Mouse (Mus musculus) neural tube, embryonic 15.5 days (tissue): Measurements from ENCODE around the gene Kcnh2. TPM values are rescaled to one million over a fixed set of nuclear protein-coding genes. Genes with fewer than 3 reads are reported as not detected.

ENCODE experiments used
- ATAC-seq: fragments of 200-750 bp; cut with Nextera tagmentation; 2 replicates; pipeline ENCODE4 v1.8.0; 2017; ENCODE audit warnings: mild to moderate bottlenecking, moderate TSS enrichment, moderate library complexity; ENCODE audit not compliant: low FRiP score
- H3K27ac ChIP-seq: fragments of 300-500 bp; sonication (generic); replicated peaks from 2 replicates; pipeline ENCODE4 v1.5.1; 2015; ENCODE audit warnings: mild to moderate bottlenecking, inconsistent platforms
- H3K27me3 ChIP-seq: fragments of 300-500 bp; sonication (generic); replicated peaks from 2 replicates; pipeline ENCODE4 v1.6.1; 2015; ENCODE audit warnings: inconsistent platforms
- H3K36me3 ChIP-seq: fragments of 300-500 bp; sonication (generic); 2 replicates; pipeline ENCODE4 v1.6.1; 2015; ENCODE audit warnings: inconsistent platforms
- H3K4me1 ChIP-seq: fragments of 300-500 bp; sonication (generic); 2 replicates; pipeline ENCODE4 v1.6.1; 2015; ENCODE audit warnings: inconsistent platforms
- H3K4me2 ChIP-seq: fragments of 300-500 bp; sonication (generic); 2 replicates; pipeline ENCODE4 v1.6.1; 2015; ENCODE audit warnings: inconsistent platforms, mild to moderate bottlenecking, moderate library complexity
- H3K4me3 ChIP-seq: fragments of 300-500 bp; sonication (generic); replicated peaks from 2 replicates; pipeline ENCODE4 v1.5.1; 2015; ENCODE audit warnings: mild to moderate bottlenecking, inconsistent platforms
- H3K9ac ChIP-seq: fragments of 300-500 bp; sonication (generic); replicated peaks from 2 replicates; pipeline ENCODE4 v1.6.1; 2015; ENCODE audit warnings: mild to moderate bottlenecking, inconsistent platforms
- H3K9me3 ChIP-seq: fragments of 300-500 bp; sonication (generic); replicated peaks from 2 replicates; pipeline ENCODE4 v1.6.1; 2016; ENCODE audit warnings: inconsistent platforms
- WGBS: fragments of 180-500 bp; shearing (Covaris S2); methylation state at CpG from one replicate; pipeline ENCODE4 v1.1.7; 2015; ENCODE audit warnings: mixed read lengths; 5-methylcytosine and 5-hydroxymethylcytosine counted together
- polyA plus RNA-seq: library from polyadenylated mRNA; unstranded; fragments of >200 nt; fragmentation: Nextera tagmentation; extraction: Ambion mirVana; gene quantifications from 2 replicates; pipeline ENCODE4 v1.2.1, GENCODE M21; 2015

Kcnh2 gene
- polyA plus RNA-seq, 1 experiment from 2014 or later = 18.2 TPM

DNA sequence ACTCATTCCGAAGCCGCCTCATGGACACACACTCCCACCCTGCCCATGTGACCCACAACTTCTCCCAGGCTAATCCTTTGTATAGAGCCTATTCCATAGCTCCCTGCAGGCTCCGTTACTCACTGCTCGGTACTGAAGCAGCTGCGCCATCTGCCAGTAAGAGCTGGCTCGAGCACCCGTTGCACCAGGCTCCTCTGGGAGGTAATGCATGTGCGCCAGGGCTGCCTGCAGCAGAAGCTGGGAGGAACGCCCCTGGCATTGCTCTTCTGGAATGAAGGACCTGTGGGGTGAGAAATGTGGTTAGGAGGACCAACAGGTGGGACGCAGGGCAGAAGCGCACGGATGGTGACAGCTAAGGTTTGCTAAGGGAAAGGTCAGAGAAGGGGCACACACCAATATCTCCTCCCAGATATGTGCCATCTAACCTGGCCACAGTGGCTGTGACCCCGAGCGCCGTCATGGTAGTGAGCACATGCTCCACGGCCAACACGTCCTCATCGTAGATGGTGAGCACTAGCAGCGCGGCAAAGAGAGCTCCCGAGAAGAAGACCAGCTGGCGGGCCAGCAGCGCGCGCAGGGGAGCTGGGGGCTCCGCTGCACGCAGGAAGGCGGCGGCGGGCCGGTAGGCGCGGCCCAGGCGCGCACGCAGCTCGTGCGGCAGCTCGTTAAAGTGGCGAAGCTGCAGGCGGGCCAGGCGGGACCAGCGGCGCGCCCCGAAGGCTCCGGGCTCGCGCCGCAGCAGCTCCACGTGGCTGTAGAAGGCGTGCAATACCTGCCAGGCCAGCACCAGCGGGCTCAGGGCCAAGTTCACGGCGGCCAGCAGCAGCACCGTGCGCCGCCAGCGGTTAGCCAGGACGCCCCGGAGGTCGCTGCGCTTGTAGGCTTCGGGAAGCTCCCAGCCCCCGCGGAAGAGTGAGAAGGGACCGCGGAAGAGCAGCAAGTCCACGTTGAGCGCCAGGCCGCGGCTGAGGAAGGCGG lies 36.1 kb upstream of the Kcnh2 start:
- Histone ChIP-seq H3K27ac (peak overlapping the region; percentile 48), H3K27me3 (peaks cover 22% of the 10 kb centered on the region; the same call in 1 of the 2 replicates)
- WGBS = under 1% methylated on average over 73 of the region's 73 CpGs

GRCm38 (mm10) chr5:24385887-24386550 lies 34.6 kb upstream of the Kcnh2 start:
- no peak overlapping the region for H3K9ac ChIP-seq
- H3K27me3 ChIP-seq = peaks cover 22% of the 10 kb centered on the region; the same call in 1 of the 2 replicates
- no peaks in the 10 kb centered on the region for H3K36me3 ChIP-seq
- H3K4me2 ChIP-seq = 0 out of 2 replicates have a peak overlapping the region, but pooled peaks have one; percentile 99
- H3K4me1 ChIP-seq = peaks cover 45% of the 10 kb centered on the region
- ATAC-seq = no peak
- H3K27ac ChIP-seq = no peak overlapping the region
- H3K4me3 ChIP-seq = no peak overlapping the region
- WGBS = 93% methylated on average over 10 of the region's 10 CpGs
- H3K9me3 ChIP-seq = no peaks in the 10 kb centered on the region

More for the DNA sequence above, 36.1 kb upstream of the Kcnh2 start:
- peak overlapping the region; percentile 56 for H3K9ac ChIP-seq
- H3K4me1 ChIP-seq = peaks cover 40% of the 10 kb centered on the region
- peak; percentile 58 for ATAC-seq
- H3K9me3 ChIP-seq = no peaks in the 10 kb centered on the region
- peak overlapping the region; percentile 99 for H3K4me2 ChIP-seq
- H3K4me3 ChIP-seq = peak overlapping the region; percentile 49
- H3K36me3 ChIP-seq = no peaks in the 10 kb centered on the region

- ATAC-seq = no peak
- Histone ChIP-seq H3K9ac (no peak overlapping the region), H3K4me2 (no peak overlapping the region), H3K4me3 (no peak overlapping the region), H3K4me1 (peaks cover 45% of the 10 kb centered on the region), H3K36me3 (no peaks in the 10 kb centered on the region), H3K27ac (no peak overlapping the region), H3K9me3 (no peaks in the 10 kb centered on the region), H3K27me3 (peaks cover 22% of the 10 kb centered on the region; the same call in 1 of the 2 replicates)
- 91% methylated on average over 5 of the region's 5 CpGs for WGBS
Measured at GRCm38 (mm10) chr5:24385374-24385773, 34.0 kb upstream of the Kcnh2 start.

DNA sequence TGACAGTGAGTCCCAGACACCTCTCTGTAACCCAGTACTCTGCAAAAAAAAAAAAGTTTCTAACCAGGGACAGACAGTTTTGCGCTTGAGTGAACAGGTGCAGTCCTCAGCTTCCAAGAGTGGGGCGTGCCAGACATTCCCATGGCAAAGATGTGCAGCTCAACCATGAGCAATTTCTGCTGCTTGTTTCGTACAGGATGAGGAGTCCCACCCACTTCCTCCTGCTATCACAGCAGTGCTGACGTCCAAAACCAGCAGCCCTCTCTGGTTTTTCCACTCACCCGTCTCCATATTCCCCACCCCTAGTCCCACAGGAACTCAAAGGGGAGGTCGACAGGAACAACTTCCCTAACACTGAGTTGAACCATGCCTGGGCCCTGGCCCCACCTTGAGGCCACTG lies 33.0 kb upstream of the Kcnh2 start:
- Histone ChIP-seq H3K36me3 (no peaks in the 10 kb centered on the region), H3K9ac (no peak overlapping the region), H3K4me3 (no peak overlapping the region), H3K4me1 (peaks cover 45% of the 10 kb centered on the region), H3K4me2 (peak overlapping the region; percentile 68), H3K27ac (no peak overlapping the region), H3K27me3 (peaks cover 22% of the 10 kb centered on the region; the same call in 1 of the 2 replicates), H3K9me3 (no peaks in the 10 kb centered on the region)
- ATAC-seq = no peak
- WGBS = 67% methylated on average over 6 of the region's 6 CpGs

DNA sequence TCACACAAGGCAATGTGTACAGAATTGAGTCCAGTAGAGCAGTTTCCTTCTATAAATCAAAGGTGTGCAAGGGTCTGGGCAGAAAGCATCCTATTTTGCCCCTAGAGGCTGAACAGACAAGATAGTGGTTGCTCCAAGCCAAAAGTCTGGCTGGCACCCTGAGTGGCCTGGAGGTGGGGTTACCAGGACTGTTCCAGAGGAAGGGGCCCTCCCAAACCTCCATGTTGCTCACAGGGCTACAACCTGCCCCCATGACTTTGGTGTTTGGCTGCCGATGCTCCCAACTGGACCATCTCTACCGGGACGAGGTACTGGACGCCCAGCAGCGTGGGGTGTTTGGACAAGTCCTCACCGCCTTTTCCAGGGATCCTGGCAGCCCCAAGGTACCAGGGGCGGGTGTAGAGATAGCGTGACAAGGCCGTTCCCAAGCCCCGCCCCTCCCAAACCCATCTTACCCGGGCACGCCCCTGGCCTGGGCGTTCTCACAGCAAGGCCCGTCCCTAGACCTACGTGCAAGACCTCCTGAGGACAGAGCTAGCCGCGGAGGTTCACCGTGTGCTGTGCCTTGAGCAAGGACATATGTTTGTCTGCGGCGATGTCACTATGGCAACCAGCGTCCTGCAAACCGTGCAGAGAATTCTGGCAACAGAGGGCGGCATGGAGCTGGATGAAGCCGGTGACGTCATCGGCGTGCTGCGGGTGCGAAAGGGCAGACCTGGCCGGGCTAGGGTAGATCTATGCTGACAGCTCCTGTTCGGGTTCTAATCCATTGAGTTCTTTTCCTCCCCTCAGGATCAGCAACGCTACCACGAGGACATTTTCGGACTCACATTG lies 31.8 kb upstream of the Kcnh2 start:
- H3K36me3 ChIP-seq = no peaks in the 10 kb centered on the region
- peaks cover 16% of the 10 kb centered on the region; the same call in 1 of the 2 replicates for H3K27me3 ChIP-seq
- H3K4me2 ChIP-seq = peak overlapping the region; percentile 68
- H3K27ac ChIP-seq = peak overlapping the region; percentile 80
- WGBS = 2% methylated on average over 34 of the region's 34 CpGs
- ATAC-seq = peak; percentile 82
- H3K9me3 ChIP-seq = no peaks in the 10 kb centered on the region
- peak overlapping the region; percentile 47 for H3K9ac ChIP-seq
- peaks cover 39% of the 10 kb centered on the region for H3K4me1 ChIP-seq
- H3K4me3 ChIP-seq = peak overlapping the region; percentile 49

- ATAC-seq = no peak
- H3K27me3 ChIP-seq = peaks cover 14% of the 10 kb centered on the region; the same call in 1 of the 2 replicates
- H3K4me2 ChIP-seq = no peak overlapping the region
- H3K4me3 ChIP-seq = no peak overlapping the region
- H3K9ac ChIP-seq = no peak overlapping the region
- peaks cover 27% of the 10 kb centered on the region for H3K4me1 ChIP-seq
- WGBS = 67% methylated on average over 2 of the region's 2 CpGs
- no peaks in the 10 kb centered on the region for H3K9me3 ChIP-seq
- H3K27ac ChIP-seq = no peak overlapping the region
- H3K36me3 ChIP-seq = no peaks in the 10 kb centered on the region
Measured at GRCm38 (mm10) chr5:24381988-24382387, 30.6 kb upstream of the Kcnh2 start.

DNA sequence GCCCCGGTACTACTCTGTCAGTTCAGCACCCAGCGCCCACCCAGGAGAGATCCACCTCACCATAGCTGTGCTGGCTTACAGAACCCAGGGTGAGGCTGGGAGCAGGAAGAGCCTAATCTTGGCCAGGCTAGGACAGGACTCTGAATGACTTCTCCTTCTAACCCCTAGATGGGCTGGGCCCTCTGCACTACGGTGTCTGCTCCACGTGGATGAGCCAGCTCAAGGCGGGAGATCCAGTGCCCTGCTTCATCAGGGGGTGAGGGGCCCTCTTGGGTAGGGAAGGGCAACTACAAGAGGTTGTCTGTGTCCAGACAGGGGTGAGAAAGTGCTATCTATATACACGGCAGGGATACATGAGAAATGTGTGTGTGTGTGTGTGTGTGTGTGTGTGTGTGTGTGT lies 30.1 kb upstream of the Kcnh2 start:
- H3K9me3 ChIP-seq = no peaks in the 10 kb centered on the region
- WGBS = 76% methylated on average over 6 of the region's 6 CpGs
- H3K36me3 ChIP-seq = no peaks in the 10 kb centered on the region
- H3K27me3 ChIP-seq = peaks cover 10% of the 10 kb centered on the region; the same call in 1 of the 2 replicates
- H3K27ac ChIP-seq = no peak overlapping the region
- no peak overlapping the region for H3K4me2 ChIP-seq
- H3K4me3 ChIP-seq = no peak overlapping the region
- peaks cover 24% of the 10 kb centered on the region for H3K4me1 ChIP-seq
- ATAC-seq = no peak
- no peak overlapping the region for H3K9ac ChIP-seq

GRCm38 (mm10) chr5:24380499-24380898 lies 29.1 kb upstream of the Kcnh2 start:
- Histone ChIP-seq H3K4me1 (peaks cover 24% of the 10 kb centered on the region), H3K36me3 (no peaks in the 10 kb centered on the region), H3K27ac (no peak overlapping the region), H3K27me3 (peaks cover 3% of the 10 kb centered on the region; the same call in 1 of the 2 replicates), H3K4me3 (no peak overlapping the region), H3K4me2 (no peak overlapping the region), H3K9me3 (no peaks in the 10 kb centered on the region), H3K9ac (no peak overlapping the region)
- no peak for ATAC-seq
- 97% methylated on average over 4 of the region's 4 CpGs for WGBS

DNA sequence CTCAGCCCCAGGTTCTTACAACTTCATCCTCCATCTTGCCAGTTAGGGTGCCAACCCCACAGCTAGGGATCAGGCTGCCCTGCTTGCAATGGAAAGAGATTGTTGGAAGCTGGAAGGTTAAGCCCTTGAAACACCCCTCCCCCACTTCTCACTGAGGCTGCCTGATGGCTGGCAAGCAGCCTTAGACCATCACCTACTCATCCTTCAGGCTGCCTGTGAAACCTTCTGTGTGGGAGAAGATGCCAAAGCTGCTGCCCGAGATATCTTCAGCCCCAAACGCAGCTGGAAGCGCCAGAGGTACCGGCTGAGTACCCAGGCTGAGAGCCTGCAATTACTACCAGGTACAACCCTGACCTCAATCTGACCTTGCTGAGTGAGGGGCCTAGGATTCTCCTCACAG lies 28.1 kb upstream of the Kcnh2 start:
- Histone ChIP-seq H3K4me2 (no peak overlapping the region), H3K4me3 (no peak overlapping the region), H3K9me3 (no peaks in the 10 kb centered on the region), H3K4me1 (peaks cover 23% of the 10 kb centered on the region), H3K27ac (no peak overlapping the region), H3K27me3 (no peaks in the 10 kb centered on the region), H3K9ac (no peak overlapping the region), H3K36me3 (no peaks in the 10 kb centered on the region)
- 72% methylated on average over 4 of the region's 4 CpGs for WGBS
- ATAC-seq = no peak

DNA sequence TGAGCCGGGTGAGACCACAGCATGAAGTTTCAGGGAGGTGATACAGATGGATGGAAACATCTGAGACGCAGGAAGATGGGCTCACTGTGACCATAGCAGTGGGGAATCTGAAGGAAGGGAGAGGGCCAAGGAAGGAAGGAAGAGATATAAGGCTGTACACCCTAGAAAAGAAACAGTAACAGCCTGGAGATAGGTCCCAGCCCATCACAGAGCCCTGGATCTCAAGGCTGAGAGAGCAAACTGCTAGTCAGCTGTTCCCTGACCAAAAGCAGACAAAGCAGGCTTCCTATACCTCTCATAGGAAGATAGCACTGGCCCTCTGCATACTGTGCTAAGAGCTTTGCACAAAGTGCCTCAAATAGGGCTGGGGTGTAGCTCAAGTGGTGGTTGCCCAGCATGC lies 27.3 kb upstream of the Kcnh2 start:
- Histone ChIP-seq H3K27ac (no peak overlapping the region), H3K9ac (no peak overlapping the region), H3K4me1 (peaks cover 15% of the 10 kb centered on the region), H3K4me3 (no peak overlapping the region), H3K9me3 (no peaks in the 10 kb centered on the region), H3K36me3 (no peaks in the 10 kb centered on the region), H3K4me2 (no peak overlapping the region), H3K27me3 (no peaks in the 10 kb centered on the region)
- ATAC-seq = no peak
- WGBS = 85% methylated on average over 2 of the region's 2 CpGs

DNA sequence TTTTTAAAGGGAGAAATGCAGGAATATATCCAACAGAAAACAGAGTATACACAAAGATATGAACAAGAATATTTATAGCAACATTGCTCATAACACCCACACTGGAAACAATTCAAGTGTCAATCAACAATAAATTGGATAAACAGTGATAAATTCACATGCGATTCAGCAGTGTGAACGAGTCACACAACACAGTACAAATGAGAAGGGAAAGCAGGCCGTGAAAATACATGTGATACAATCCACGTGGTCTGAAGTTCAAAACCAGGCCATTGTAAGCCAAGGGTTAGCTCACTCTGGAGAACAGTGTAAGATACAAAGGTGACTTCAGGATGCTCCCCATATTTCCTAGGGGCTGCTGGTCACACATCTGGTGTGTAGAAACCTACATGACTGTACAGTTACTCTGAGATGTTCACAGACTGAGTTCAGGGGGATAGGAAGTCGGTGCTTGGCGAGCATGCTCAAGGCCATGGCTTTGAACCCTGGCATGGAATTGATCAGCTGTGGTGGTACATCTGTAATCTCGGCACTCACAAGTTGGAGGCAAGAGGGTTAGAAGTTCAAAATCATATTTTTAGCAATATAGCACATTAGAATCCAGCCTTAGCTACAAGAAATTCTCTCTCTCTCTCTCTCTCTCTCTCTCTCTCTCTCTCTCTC lies 23.4 kb upstream of the Kcnh2 start:
- no peak overlapping the region for H3K4me2 ChIP-seq
- no peaks in the 10 kb centered on the region for H3K4me1 ChIP-seq
- H3K9ac ChIP-seq = no peak overlapping the region

More for the DNA sequence above, 23.4 kb upstream of the Kcnh2 start:
- no peaks in the 10 kb centered on the region for H3K36me3 ChIP-seq
- H3K27ac ChIP-seq = no peak overlapping the region
- 87% methylated on average over 7 of the region's 7 CpGs for WGBS
- no peaks in the 10 kb centered on the region for H3K27me3 ChIP-seq
- no peaks in the 10 kb centered on the region for H3K9me3 ChIP-seq
- ATAC-seq = no peak
- no peak overlapping the region for H3K4me3 ChIP-seq
